Mouse (Mus musculus) CD8-positive naive resting alpha-beta T cell, adult 2 months (primary cell): ENCODE results near the gene Unc93a.
"Not testable (repeated sequence)": the region's sequence is repeated elsewhere in the genome, so short reads cannot be mapped to it uniquely, and the experiment has no call there.

Experiments
- DNase-seq, 2 experiments: peaks; one replicate each; pipeline ENCODE4 v3.0.0; 2022; ENCODE audit warnings: low read depth in 2 of 2, low spot score in 2 of 2

The Unc93a gene

DNA sequence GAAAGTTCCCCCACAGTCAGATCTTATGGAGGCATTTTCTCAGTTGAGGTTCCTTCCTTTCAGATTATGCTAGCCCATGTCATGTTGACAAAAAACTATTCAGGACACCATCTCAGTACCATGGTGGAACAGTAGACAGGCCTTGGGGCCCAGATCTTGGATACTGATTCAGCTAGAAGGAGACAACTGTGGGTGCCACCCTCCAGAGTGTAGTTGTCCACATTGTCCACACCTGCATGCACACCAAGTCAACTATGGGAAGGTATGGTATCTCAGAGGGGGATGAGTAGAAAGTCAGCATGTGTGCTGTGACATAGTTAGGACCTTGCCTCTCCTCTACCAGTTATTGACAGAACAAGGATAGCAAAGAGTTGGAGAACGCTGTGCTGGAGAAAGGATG, 40.1 kb downstream of the Unc93a start:
- not testable (repeated sequence) for DNase-seq

GRCm38 (mm10) chr17:13069227-13069626, 62.4 kb downstream of the Unc93a start:
- DNase-seq, result not testable (repeated sequence)

DNA sequence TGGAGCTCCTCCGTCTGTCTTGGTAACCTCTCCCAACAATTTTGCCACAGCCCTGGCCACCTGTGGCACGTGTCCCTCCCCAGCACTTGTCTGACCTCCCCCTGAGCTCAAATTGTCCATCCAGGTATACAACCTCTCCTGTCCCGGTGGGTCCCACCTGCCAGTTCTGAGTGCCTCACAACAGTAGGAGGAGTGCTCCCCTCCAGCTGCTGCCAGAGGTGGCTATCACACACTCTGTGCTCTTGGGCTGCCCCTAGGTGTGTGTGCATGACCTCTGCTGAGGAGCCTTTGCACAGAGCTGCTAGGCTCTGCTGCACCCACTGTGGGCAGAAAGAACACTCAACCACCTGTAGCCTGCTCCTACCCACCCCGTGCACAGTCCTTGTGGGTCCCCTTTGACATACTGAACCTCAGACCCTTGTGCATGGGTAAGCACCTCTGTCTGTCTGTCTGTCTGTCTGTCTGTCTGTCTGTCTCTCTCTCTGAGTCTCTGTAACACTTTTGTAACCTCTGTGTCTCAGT, 63.7 kb downstream of the Unc93a start:
- DNase-seq, result not testable (repeated sequence)

DNA sequence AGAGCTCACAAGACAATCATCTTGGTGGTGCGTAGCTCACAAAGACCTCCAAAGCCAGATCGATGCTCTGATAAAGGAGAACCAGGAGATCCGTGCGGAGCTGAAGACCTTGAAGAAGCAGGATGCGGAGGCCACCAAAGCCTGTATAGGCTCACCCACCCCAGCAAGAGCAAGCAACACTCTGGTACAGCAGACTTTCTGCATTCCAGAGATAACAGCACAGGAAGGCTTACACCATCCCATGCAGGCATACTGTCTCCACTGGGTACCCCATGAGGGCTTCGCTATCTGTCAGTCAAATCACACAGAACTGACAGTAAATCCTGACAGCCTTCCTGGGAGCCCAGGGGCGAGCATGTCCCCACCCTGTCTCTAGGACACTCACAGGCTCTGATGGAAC, 68.7 kb downstream of the Unc93a start:
- not testable (repeated sequence) for DNase-seq

- DNase-seq, result not testable (repeated sequence)
Observed at GRCm38 (mm10) chr17:13060804-13061203, 70.8 kb downstream of the Unc93a start, which contains the start of gene Tcp10b. Tcp10b (plus strand) TSS chr17:13061104.
